Comparison of ENCODE assay signal across 8 mouse cellular contexts in genomic region chrX:103990392-103990791, GRCm38 (mm10). TPM values are rescaled to one million over a fixed set of nuclear protein-coding genes. Genes with fewer than 3 reads are reported as not detected.
DNase-seq lines count a peak whose midpoint lies in the region; TF ChIP-seq lines count a peak whose summit lies in the region.
"Had no signal": no experiment of that assay in that cellular context is flagged by ENCODE, and none has a peak within 500 bp of the region (broad histone marks: within the 10 kb centered on the region; RNA-seq: fewer than 3 reads in every experiment).

No protein-coding gene starts in this region.

- intact Hi-C loops in left cerebral cortex, adult 2 months (cut with DNase I) = no loop called here
- intact Hi-C loops in left cerebral cortex, postnatal 4 days (cut with DNase I) = no loop called here

- peak; percentile 42 for TF ChIP-seq CTCF in left cerebral cortex, adult 2 months (IDR thresholded peaks at IDR 0.05)

- H3K4me3 ChIP-seq in left cerebral cortex, adult 2 months = no peak overlapping the region
- H3K4me3 ChIP-seq: forebrain, embryonic 13.5 days had no signal

- no peak for DNase-seq in left cerebral cortex, adult 2 months (ENCODE audit: extremely low spot score in 1 of 2, low spot score in 2 of 2)
- no peak for DNase-seq in left cerebral cortex, postnatal 4 days
- DNase-seq in ES-CJ7 (ENCODE audit: low read depth, low spot score) = peak; percentile 32
- peak; percentile 24 for DNase-seq in adrenal gland, postnatal 25 days
- DNase-seq in lung, postnatal 36 days = peak; percentile 59
- DNase-seq in urinary bladder, adult 18-20 months (ENCODE audit: low spot score in 2 of 2) = no peak
- DNase-seq in gastrocnemius, postnatal 4 days (ENCODE audit: low spot score in 2 of 2) = no peak

- no peak overlapping the region for H3K27ac ChIP-seq in left cerebral cortex, adult 2 months
- H3K27ac ChIP-seq: forebrain, embryonic 13.5 days had no signal

RNA-seq across cellular contexts. Expression of gene Rlim, which starts 9.3 kb away (rescaled TPM):
- 10 to 100 TPM; 45.9 to 50.9 TPM for total RNA-seq in left cerebral cortex, adult 2 months (2021)
- 10 to 100 TPM; 49.9 to 55.1 TPM for total RNA-seq in left cerebral cortex, postnatal 4 days (2021)
- 58.8 and 60.7 TPM in 2 replicates for total RNA-seq in adrenal gland, postnatal 25 days (2021)
- total RNA-seq in gastrocnemius, postnatal 4 days (2021) = 10 to 100 TPM; 40.7 to 45.1 TPM

Comparison
In these comparisons a context has a peak if more than half of its experiments do, and no peak if none do; other contexts are left out.
1. DNase-seq: peak in ES-CJ7 (single experiment), adrenal gland, postnatal 25 days (single experiment) and lung, postnatal 36 days (single experiment); none in left cerebral cortex, adult 2 months (0 of 2), left cerebral cortex, postnatal 4 days (single experiment), urinary bladder, adult 18-20 months (0 of 2) and gastrocnemius, postnatal 4 days (0 of 2).